21 mouse cellular contexts compared by ENCODE assay signal in genomic region chr16:4935430-4935829, GRCm38 (mm10). TPM values are rescaled to one million over a fixed set of nuclear protein-coding genes. Genes with fewer than 3 reads are reported as not detected.
DNase-seq lines count a peak whose midpoint lies in the region; ATAC-seq and TF ChIP-seq lines count a peak whose summit lies in the region.
"Had no signal": no experiment of that assay in that cellular context is flagged by ENCODE, and none has a peak within 500 bp of the region (broad histone marks: within the 10 kb centered on the region; RNA-seq: fewer than 3 reads in every experiment).

No protein-coding gene starts in this region.

- intact Hi-C loops in heart, adult 2 months (cut with DNase I) = no loop called here

- peaks cover 7% of the 10 kb centered on the region for H3K4me1 ChIP-seq in heart, embryonic 11.5 days (ENCODE audit: control insufficient read depth, insufficient read depth, low read length)
- peaks cover 12% of the 10 kb centered on the region for H3K4me1 ChIP-seq in heart, adult 2 months (ENCODE audit: control insufficient read depth, insufficient read depth, low read length)
- 0 out of 4 replicates have a peak, but pooled peaks cover 0 to 5% of the 10 kb centered on the region in 2 experiments for H3K4me1 ChIP-seq in MEL (ENCODE audit: control insufficient read depth in 1 of 2, insufficient read depth in 2 of 2, low read length in 2 of 2)

- H3K27me3 ChIP-seq in heart, embryonic 11.5 days (ENCODE audit: control insufficient read depth, insufficient read depth, low read length) = no peaks in the 10 kb centered on the region
- H3K27me3 ChIP-seq in heart, adult 2 months (ENCODE audit: control insufficient read depth, insufficient read depth, low read length) = no peaks in the 10 kb centered on the region
- H3K27me3 ChIP-seq in MEL (ENCODE audit: control insufficient read depth in 1 of 2, insufficient read depth in 2 of 2, low read length in 2 of 2) = no peaks in the 10 kb centered on the region
- H3K27me3 ChIP-seq: hindbrain, embryonic 15.5 days; limb, embryonic 13.5 days; liver, embryonic 13.5 days had no signal

- 96% methylated on average over 31 of the region's 31 CpGs for WGBS in heart, embryonic 11.5 days (ENCODE audit: insufficient replicate concordance)
- WGBS in heart, adult 2 months = 95% methylated on average over 31 of the region's 31 CpGs
- WGBS in macrophage (ENCODE audit: missing documents) = 96% methylated on average over 10 of the region's 31 CpGs

- TF ChIP-seq EP300 in heart, adult 2 months (IDR thresholded peaks at IDR 0.05; ENCODE audit: insufficient read depth, low read depth, low read length) = no peak
- TF ChIP-seq EP300 in MEL (IDR thresholded peaks at IDR 0.05; ENCODE audit: low read depth in 1 of 2, low read length in 2 of 2) = no peak

- no peak for ATAC-seq in heart, embryonic 11.5 days (replicated peaks; ENCODE audit: insufficient number of reproducible peaks, low FRiP score, low TSS enrichment)
- ATAC-seq in granulocyte monocyte progenitor cell, adult 5-6 weeks (replicated peaks; ENCODE audit: poor library complexity, severe bottlenecking) = no peak
- ATAC-seq: intestine, embryonic 16.5 days had no signal

- TF ChIP-seq RAD21 in MEL (IDR thresholded peaks at IDR 0.05; ENCODE audit: low read depth, low read length) = no peak

- H3K27ac ChIP-seq in heart, embryonic 11.5 days (ENCODE audit: low read depth, low read length) = peak overlapping the region; percentile 41; the same call in 1 of the 2 replicates
- H3K27ac ChIP-seq in heart, adult 2 months = no peak overlapping the region
- peak overlapping the region; percentile 70; the same call in 1 of the 2 replicates for H3K27ac ChIP-seq in layer of hippocampus, adult 2 months
- H3K27ac ChIP-seq in MEL (ENCODE audit: control insufficient read depth, low read depth, low read length) = no peak overlapping the region
- H3K27ac ChIP-seq in macrophage = peak overlapping the region; percentile 82
- H3K27ac ChIP-seq: forebrain, embryonic 10.5 days had no signal

- no peaks in the 10 kb centered on the region; the same call in 1 of the 2 replicates for H3K79me2 ChIP-seq in heart, adult 2 months (replicated peaks; ENCODE audit: control insufficient read depth, insufficient read depth, low read length)
- peaks cover 4% of the 10 kb centered on the region for H3K79me2 ChIP-seq in MEL (ENCODE audit: control insufficient read depth, insufficient read depth, low read length, poor library complexity)
- H3K79me2 ChIP-seq in macrophage (ENCODE audit: inconsistent target) = peaks cover 14% of the 10 kb centered on the region; the same call in 1 of the 2 replicates

- H3K36me3 ChIP-seq in heart, embryonic 11.5 days (ENCODE audit: control insufficient read depth, insufficient read depth, low read length) = peaks cover 31% of the 10 kb centered on the region
- H3K36me3 ChIP-seq in heart, adult 2 months (ENCODE audit: control insufficient read depth, insufficient read depth, low read length) = no peaks in the 10 kb centered on the region
- no peaks in the 10 kb centered on the region for H3K36me3 ChIP-seq in MEL (ENCODE audit: control insufficient read depth in 1 of 2, insufficient read depth in 2 of 2, low read length in 2 of 2)
- H3K36me3 ChIP-seq in macrophage (ENCODE audit: inconsistent target) = peaks cover 31% of the 10 kb centered on the region

- DNase-seq in heart, adult 2 months = no peak
- no peak for DNase-seq in layer of hippocampus, adult 2 months (ENCODE audit: low spot score in 2 of 2)
- DNase-seq in layer of hippocampus, postnatal 14 days (ENCODE audit: low spot score in 2 of 2) = no peak
- no peak for DNase-seq in MEL (ENCODE audit: low read depth, low spot score)
- no peak for DNase-seq in cerebellum, postnatal 4 days (ENCODE audit: low spot score in 2 of 2)
- DNase-seq: adrenal gland, postnatal 25 days; cerebellum, adult 8-10 months; heart, postnatal 4 days; layer of hippocampus, postnatal 36 days; liver, embryonic 13.5 days; lung, embryonic 14.5 days; midbrain, embryonic 14.5 days; right cerebral cortex, adult 18-20 months; thymus, postnatal 4 days had no signal

- no peak overlapping the region for H3K9ac ChIP-seq in heart, embryonic 11.5 days (ENCODE audit: low read depth, low read length)
- H3K9ac ChIP-seq in heart, adult 2 months (ENCODE audit: low read depth, low read length) = no peak overlapping the region
- no peak overlapping the region for H3K9ac ChIP-seq in MEL (ENCODE audit: control insufficient read depth, low read depth, low read length, poor library complexity, severe bottlenecking)
- H3K9ac ChIP-seq: hindbrain, embryonic 15.5 days; limb, embryonic 13.5 days; liver, embryonic 13.5 days; lung, embryonic 14.5 days had no signal

- H3K4me3 ChIP-seq in heart, embryonic 11.5 days (ENCODE audit: low read depth, low read length) = no peak overlapping the region
- no peak overlapping the region for H3K4me3 ChIP-seq in heart, adult 2 months
- H3K4me3 ChIP-seq in layer of hippocampus, adult 2 months = no peak overlapping the region
- H3K4me3 ChIP-seq in MEL (ENCODE audit: control insufficient read depth in 1 of 2, insufficient read depth in 1 of 2, low read depth in 2 of 2, low read length in 2 of 2) (no peak overlapping the region), macrophage (ENCODE audit: inconsistent target) (no peak overlapping the region)
- H3K4me3 ChIP-seq: forebrain, embryonic 10.5 days; hindbrain, embryonic 15.5 days; limb, embryonic 13.5 days; liver, embryonic 13.5 days had no signal

- no peak for TF ChIP-seq POLR2A in heart, adult 2 months (IDR thresholded peaks at IDR 0.05; ENCODE audit: insufficient read depth, low read depth, low read length)
- no peak for TF ChIP-seq POLR2A in MEL (IDR thresholded peaks at IDR 0.05; ENCODE audit: control insufficient read depth in 1 of 2, insufficient read depth in 1 of 2, low read depth in 1 of 2, low read length in 2 of 2, poor library complexity in 1 of 2)

- H3K9me3 ChIP-seq in heart, embryonic 11.5 days (replicated peaks; ENCODE audit: control insufficient read depth, low read length) = no peaks in the 10 kb centered on the region
- H3K9me3 ChIP-seq in MEL (replicated peaks; ENCODE audit: insufficient read depth, low read length) = no peaks in the 10 kb centered on the region
- H3K9me3 ChIP-seq: forebrain, embryonic 10.5 days; hindbrain, embryonic 15.5 days; limb, embryonic 13.5 days; liver, embryonic 13.5 days had no signal

- TF ChIP-seq CTCF in heart, adult 2 months (IDR thresholded peaks at IDR 0.05) = no peak
- no peak for TF ChIP-seq CTCF in layer of hippocampus, adult 2 months (conservative IDR thresholded peaks at IDR 0.05)
- no peak for TF ChIP-seq CTCF in MEL (IDR thresholded peaks at IDR 0.05 in 2 of 3, conservative IDR thresholded peaks at IDR 0.05 in 1 of 3; ENCODE audit: control insufficient read depth in 1 of 3, insufficient read depth in 1 of 3, low read depth in 2 of 3, low read length in 3 of 3, poor library complexity in 1 of 3, severe bottlenecking in 1 of 3)

- H3K4me2 ChIP-seq in heart, embryonic 11.5 days = no peak overlapping the region
- H3K4me2 ChIP-seq: hindbrain, embryonic 15.5 days; limb, embryonic 13.5 days; liver, embryonic 13.5 days; lung, embryonic 14.5 days had no signal

RNA-seq across cellular contexts. Expression of gene Nudt16l1, which starts 3.1 kb away (rescaled TPM):
- polyA plus RNA-seq in heart, embryonic 11.5 days (2014; fragmentation: Nextera tagmentation; extraction: Ambion mirVana) = 102 and 106 TPM in 2 replicates
- 10 to 100 TPM; 16.7 to 17.1 TPM for total RNA-seq in heart, adult 2 months (2021)
- polyA plus RNA-seq in heart, adult 2 months (2012; rRNA removed) = 38.9 and 44.5 TPM in 2 replicates
- 10 to 100 TPM; 79.1 to 79.6 TPM for total RNA-seq in layer of hippocampus, adult 2 months (2021)
- total RNA-seq in layer of hippocampus, postnatal 14 days (2021) = 10 to 100 TPM; 75.5 to 77.1 TPM
- total RNA-seq in MEL (2012; rRNA removed) = 34.2 and 41.1 TPM in 2 replicates
- polyA plus RNA-seq in MEL (2012; ENCODE audit: insufficient read depth in 1 of 2, insufficient read length in 2 of 2, low read depth in 1 of 2, low replicate concordance in 2 of 2, missing spikeins in 1 of 2) = 10 to 100 TPM in 1 of 2 experiments, not detected in 1; 69.3 TPM
- total RNA-seq in macrophage (2018; cell fraction: chromatin; rRNA removed) = 10 to 100 TPM; 12.9 to 50.6 (median 28.1) TPM
- 10 to 100 TPM; 24.5 to 63.6 (median 37.5) TPM for total RNA-seq in macrophage (2018; cell fraction: cytosol; rRNA removed)
- 10 to 100 TPM; 14.8 to 50.2 (median 28.0) TPM for total RNA-seq in macrophage (2018; cell fraction: nucleus; rRNA removed)
- polyA plus RNA-seq in macrophage (2018) = 17.1 to 56.6 TPM (median 39.4 TPM) in 3 replicates
- total RNA-seq in granulocyte monocyte progenitor cell, adult 5-6 weeks (2014; fragmentation: Nextera tagmentation) = 45.1 and 51.5 TPM in 2 replicates
- 13.2 and 15.8 TPM in 2 replicates for total RNA-seq in granulocyte monocyte progenitor cell, adult 5-6 weeks (2017)

RNA-seq across cellular contexts. Expression of gene Anks3, which starts 28.6 kb away (rescaled TPM):
- polyA plus RNA-seq in heart, embryonic 11.5 days (2014; fragmentation: Nextera tagmentation; extraction: Ambion mirVana) = 28.7 and 31.8 TPM in 2 replicates
- total RNA-seq in heart, adult 2 months (2021) = 10 to 100 TPM; 11.4 to 12.7 TPM
- 21.3 and 30.4 TPM in 2 replicates for polyA plus RNA-seq in heart, adult 2 months (2012; rRNA removed)
- total RNA-seq in layer of hippocampus, adult 2 months (2021) = 10 to 100 TPM; 75.8 to 98.0 TPM
- 10 to 100 TPM; 57.1 to 58.6 TPM for total RNA-seq in layer of hippocampus, postnatal 14 days (2021)
- 19.9 and 27.1 TPM in 2 replicates for total RNA-seq in MEL (2012; rRNA removed)
- polyA plus RNA-seq in MEL (2012; ENCODE audit: insufficient read depth in 1 of 2, insufficient read length in 2 of 2, low read depth in 1 of 2, low replicate concordance in 2 of 2, missing spikeins in 1 of 2) (10 to 100 TPM in 1 of 2 experiments, not detected in 1; 33.9 TPM), macrophage (2018) (9.0 to 21.1 TPM (median 12.1 TPM) in 3 replicates)
- 100 to 1,000 TPM in 21 of 26 experiments, 10 to 100 TPM in 5; 82.2 to 241 (median 140) TPM for total RNA-seq in macrophage (2018; cell fraction: chromatin; rRNA removed)
- total RNA-seq in macrophage (2018; cell fraction: cytosol; rRNA removed) = 10 to 100 TPM in 11 of 26 experiments, 1 to 10 TPM in 15; 2.8 to 17.9 (median 9.8) TPM
- total RNA-seq in macrophage (2018; cell fraction: nucleus; rRNA removed) = 100 to 1,000 TPM in 5 of 26 experiments, 10 to 100 TPM in 21; 35.6 to 129 (median 71.5) TPM
- total RNA-seq in granulocyte monocyte progenitor cell, adult 5-6 weeks (2014; fragmentation: Nextera tagmentation) = 34.2 and 72.9 TPM in 2 replicates
- total RNA-seq in granulocyte monocyte progenitor cell, adult 5-6 weeks (2017) = 19.3 and 34.8 TPM in 2 replicates

RNA-seq across cellular contexts. Expression of gene Mgrn1, which starts 49.4 kb away (rescaled TPM):
- polyA plus RNA-seq in heart, embryonic 11.5 days (2014; fragmentation: Nextera tagmentation; extraction: Ambion mirVana) = 96.8 and 112 TPM in 2 replicates
- 100 to 1,000 TPM; 148 to 168 TPM for total RNA-seq in heart, adult 2 months (2021)
- polyA plus RNA-seq in heart, adult 2 months (2012; rRNA removed) = 274 and 284 TPM in 2 replicates
- total RNA-seq in layer of hippocampus, adult 2 months (2021) = 100 to 1,000 TPM; 211 to 212 TPM
- total RNA-seq in layer of hippocampus, postnatal 14 days (2021) = 100 to 1,000 TPM; 190 to 194 TPM
- total RNA-seq in MEL (2012; rRNA removed) = 8.4 and 9.8 TPM in 2 replicates
- polyA plus RNA-seq in MEL (2012; ENCODE audit: insufficient read depth in 1 of 2, insufficient read length in 2 of 2, low read depth in 1 of 2, low replicate concordance in 2 of 2, missing spikeins in 1 of 2) (10 to 100 TPM in 1 of 2 experiments, not detected in 1; 25.0 TPM), macrophage (2018) (62.2 to 84.4 TPM (median 68.4 TPM) in 3 replicates)
- 100 to 1,000 TPM in 22 of 26 experiments, 10 to 100 TPM in 4; 72.2 to 417 (median 122) TPM for total RNA-seq in macrophage (2018; cell fraction: chromatin; rRNA removed)
- 100 to 1,000 TPM in 2 of 26 experiments, 10 to 100 TPM in 24; 76.5 to 108 (median 88.0) TPM for total RNA-seq in macrophage (2018; cell fraction: cytosol; rRNA removed)
- 100 to 1,000 TPM in 6 of 26 experiments, 10 to 100 TPM in 20; 55.3 to 179 (median 81.7) TPM for total RNA-seq in macrophage (2018; cell fraction: nucleus; rRNA removed)
- total RNA-seq in granulocyte monocyte progenitor cell, adult 5-6 weeks (2014; fragmentation: Nextera tagmentation) = 28.3 and 33.5 TPM in 2 replicates
- total RNA-seq in granulocyte monocyte progenitor cell, adult 5-6 weeks (2017) = 16.6 and 21.6 TPM in 2 replicates

RNA-seq across cellular contexts. Expression of gene Ubald1, which starts 55.3 kb away (rescaled TPM):
- 27.4 and 28.8 TPM in 2 replicates for polyA plus RNA-seq in heart, embryonic 11.5 days (2014; fragmentation: Nextera tagmentation; extraction: Ambion mirVana)
- total RNA-seq in heart, adult 2 months (2021) = 10 to 100 TPM; 17.2 to 18.3 TPM
- polyA plus RNA-seq in heart, adult 2 months (2012; rRNA removed) = 18.2 and 24.5 TPM in 2 replicates
- total RNA-seq in layer of hippocampus, adult 2 months (2021) = 10 to 100 TPM; 95.8 to 96.4 TPM
- total RNA-seq in layer of hippocampus, postnatal 14 days (2021) = 10 to 100 TPM; 80.1 to 84.6 TPM
- total RNA-seq in MEL (2012; rRNA removed) = 2.8 and 4.3 TPM in 2 replicates
- polyA plus RNA-seq in MEL (2012; ENCODE audit: insufficient read depth in 1 of 2, insufficient read length in 2 of 2, low read depth in 1 of 2, low replicate concordance in 2 of 2, missing spikeins in 1 of 2) (10 to 100 TPM in 1 of 2 experiments, not detected in 1; 25.6 TPM), macrophage (2018) (64.4 to 75.7 TPM (median 71.8 TPM) in 3 replicates)
- total RNA-seq in macrophage (2018; cell fraction: chromatin; rRNA removed) = 100 to 1,000 TPM in 2 of 26 experiments, 10 to 100 TPM in 23, 1 to 10 TPM in 1; 3.7 to 120 (median 34.7) TPM
- 100 to 1,000 TPM in 5 of 26 experiments, 10 to 100 TPM in 21; 45.7 to 109 (median 70.5) TPM for total RNA-seq in macrophage (2018; cell fraction: cytosol; rRNA removed)
- 100 to 1,000 TPM in 2 of 26 experiments, 10 to 100 TPM in 24; 10.2 to 113 (median 35.9) TPM for total RNA-seq in macrophage (2018; cell fraction: nucleus; rRNA removed)
- total RNA-seq in granulocyte monocyte progenitor cell, adult 5-6 weeks (2014; fragmentation: Nextera tagmentation) = 37.0 and 39.8 TPM in 2 replicates
- 11.4 and 14.1 TPM in 2 replicates for total RNA-seq in granulocyte monocyte progenitor cell, adult 5-6 weeks (2017)

Comparison
In these comparisons a context has a peak if more than half of its experiments do, and no peak if none do; other contexts are left out.
1. H3K27ac ChIP-seq: peak in heart, embryonic 11.5 days (single experiment), layer of hippocampus, adult 2 months (single experiment) and macrophage (single experiment); none in heart, adult 2 months (single experiment) and MEL (single experiment).
2. RNA of gene Mgrn1, which starts 49.4 kb away (total RNA-seq): 211 to 212 TPM in layer of hippocampus, adult 2 months, 190 to 194 TPM in layer of hippocampus, postnatal 14 days and 148 to 168 TPM in heart, adult 2 months; 16.6 to 33.5 TPM in granulocyte monocyte progenitor cell, adult 5-6 weeks and 8.4 to 9.8 TPM in MEL; every median in the first group is over 4 times any median in the second.